Mouse (Mus musculus) kidney, postnatal 10 days (tissue): ENCODE results near the gene Olfr401.
"Not testable (repeated sequence)": the region's sequence is repeated elsewhere in the genome, so short reads cannot be mapped to it uniquely, and the experiment has no call there.

Experiments
- DNase-seq: peaks from one replicate; pipeline ENCODE4 v3.0.0; 2021; ENCODE audit warnings: mixed read lengths

The Olfr401 gene

GRCm38 (mm10) chr11:74113412-74113811 lies at the start of gene Olfr401:
Olfr401 (plus strand) TSS chr11:74113712.
- no peak for DNase-seq

- no peak for DNase-seq
Measured at GRCm38 (mm10) chr11:74069655-74070054, 43.9 kb upstream of the Olfr401 start, which contains the start of gene Zfp616. Zfp616 (plus strand) TSS chr11:74069955.

- no peak for DNase-seq
Measured at GRCm38 (mm10) chr11:74100724-74101123, 12.8 kb upstream of the Olfr401 start.

GRCm38 (mm10) chr11:74101507-74101906 lies 12.0 kb upstream of the Olfr401 start:
- DNase-seq, result no peak

- no peak for DNase-seq
Measured at GRCm38 (mm10) chr11:74105066-74105465, 8.4 kb upstream of the Olfr401 start.

GRCm38 (mm10) chr11:74140001-74140400 lies 26.5 kb downstream of the Olfr401 start:
- not testable (repeated sequence) for DNase-seq

- no peak for DNase-seq
Measured at GRCm38 (mm10) chr11:74145866-74146265, 32.4 kb downstream of the Olfr401 start.

- DNase-seq, result no peak
Measured at GRCm38 (mm10) chr11:74153229-74153628, 39.7 kb downstream of the Olfr401 start, which contains the start of gene Olfr402. Olfr402 (plus strand) TSS chr11:74153529.

GRCm38 (mm10) chr11:74168771-74169170 lies 55.3 kb downstream of the Olfr401 start:
- no peak for DNase-seq
